Mouse (Mus musculus) fibroblast of lung, adult 2 months (primary cell): Measurements from ENCODE around the gene Hacd2.
A peak's percentile ranks its signal among the peaks of the same experiment; 100 is the strongest.

Experiments
- DNase-seq: peaks from one replicate; pipeline ENCODE4 v3.0.0-alpha.2; 2011; ENCODE audit warnings: low read depth

Hacd2 gene

DNA sequence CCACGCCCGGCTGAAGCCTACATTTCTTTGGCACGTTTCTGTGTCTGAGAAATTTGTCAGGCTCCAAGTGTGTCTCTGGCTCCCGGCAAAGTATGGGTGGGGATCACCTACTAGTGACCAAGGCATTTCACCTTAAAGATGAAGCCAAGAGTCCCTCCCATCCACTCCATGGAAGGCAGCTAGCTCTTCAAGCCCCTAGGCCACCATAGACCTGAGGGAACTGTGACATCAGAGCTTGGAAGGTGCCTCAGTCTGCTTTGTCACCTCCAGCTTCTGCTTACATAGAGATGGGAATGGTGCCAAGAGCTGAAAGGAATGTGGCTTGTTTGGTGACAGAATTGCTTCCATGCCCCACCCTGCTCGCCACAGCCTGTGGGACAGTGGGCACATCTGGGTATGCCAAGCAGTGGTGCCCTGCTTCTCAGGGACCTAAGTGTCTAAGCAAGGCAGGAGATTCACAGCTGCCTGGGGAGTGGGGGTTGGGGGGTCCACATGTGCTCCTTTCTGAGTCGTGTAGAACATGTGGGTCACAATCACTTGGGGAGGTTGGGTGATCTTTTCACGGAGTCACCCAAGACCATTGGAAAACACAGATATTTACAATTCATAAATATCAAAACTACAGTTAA is 94.2 kb downstream of the Hacd2 start:
- DNase-seq = no peak

DNA sequence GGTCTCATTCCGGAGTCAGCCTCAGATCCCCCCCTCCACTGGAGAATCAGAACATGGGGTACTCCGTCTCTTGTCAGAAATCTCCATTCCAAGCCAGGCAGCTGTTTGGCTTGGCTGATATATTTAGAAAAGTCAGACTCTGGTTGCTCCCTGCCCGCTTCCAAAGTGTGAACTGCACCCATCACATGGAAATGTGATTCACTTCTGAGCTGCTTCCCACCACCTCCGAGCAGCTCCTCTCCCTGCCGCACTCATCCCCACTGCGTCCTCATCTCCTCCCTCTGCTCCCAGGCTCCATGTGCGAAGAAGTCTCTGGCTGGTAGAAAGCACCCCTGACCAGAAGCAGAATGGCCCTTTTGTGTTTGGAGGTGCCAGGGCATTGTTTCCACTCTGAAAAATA is 95.2 kb downstream of the Hacd2 start:
- DNase-seq = peak; percentile 25

DNA sequence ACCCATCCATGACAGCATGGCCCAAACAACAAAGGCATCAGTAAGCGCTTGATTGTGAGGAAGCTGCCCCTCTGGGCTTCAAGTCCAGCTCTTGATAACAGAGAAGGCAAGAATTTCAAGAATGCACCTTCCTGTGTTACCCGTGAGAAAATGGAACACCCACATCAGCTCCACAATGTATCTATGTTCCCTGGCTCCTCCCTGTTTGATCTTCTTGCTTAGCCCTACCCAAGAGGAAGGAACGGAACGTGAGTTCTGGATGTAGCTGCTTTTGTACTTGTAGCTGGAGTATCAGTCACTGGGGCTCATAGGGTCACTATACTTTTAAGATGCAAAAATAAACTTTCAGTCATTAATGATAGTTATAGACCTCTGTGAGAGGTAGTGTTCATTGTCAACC is 98.4 kb downstream of the Hacd2 start:
- DNase-seq = no peak

DNA sequence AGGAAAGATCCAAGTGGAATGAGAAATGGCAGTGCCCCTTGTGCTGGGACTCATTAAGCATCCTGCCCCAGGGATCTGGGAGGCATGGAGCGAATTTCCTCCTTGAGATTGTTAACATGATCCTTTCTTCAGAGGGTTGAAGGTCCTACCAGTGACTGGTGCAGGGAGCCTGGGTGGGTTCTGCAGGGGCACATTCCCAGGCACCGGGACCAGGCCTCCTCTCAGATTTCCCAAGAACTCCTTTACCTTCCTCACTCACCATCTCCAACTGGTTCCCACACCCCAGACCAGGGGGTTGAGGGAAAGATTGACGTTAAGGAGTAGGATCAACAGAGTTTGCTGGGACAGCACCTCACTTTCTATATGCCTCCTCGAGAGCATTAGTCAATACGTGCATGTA is 105.0 kb downstream of the Hacd2 start:
- no peak for DNase-seq

DNA sequence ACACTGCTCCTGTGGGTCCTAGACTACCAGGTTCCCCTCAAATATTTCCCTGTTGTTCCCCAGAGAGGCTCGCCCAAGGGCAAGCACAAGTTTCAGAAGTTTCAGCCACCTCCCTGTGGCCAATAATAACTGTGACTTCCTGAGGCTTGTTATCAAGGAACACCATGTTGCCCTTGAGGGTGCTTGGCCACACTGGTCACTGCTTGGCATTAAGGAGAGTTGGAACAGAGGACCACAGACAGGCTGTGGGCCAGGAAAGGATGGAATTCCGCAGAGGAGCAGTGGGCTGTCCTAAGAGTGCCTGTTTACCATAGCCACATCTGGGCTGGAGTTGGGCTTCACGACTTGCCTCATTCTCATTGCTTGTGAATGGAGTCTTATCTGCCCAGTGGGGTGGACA is 107.9 kb downstream of the Hacd2 start:
- no peak for DNase-seq

DNA sequence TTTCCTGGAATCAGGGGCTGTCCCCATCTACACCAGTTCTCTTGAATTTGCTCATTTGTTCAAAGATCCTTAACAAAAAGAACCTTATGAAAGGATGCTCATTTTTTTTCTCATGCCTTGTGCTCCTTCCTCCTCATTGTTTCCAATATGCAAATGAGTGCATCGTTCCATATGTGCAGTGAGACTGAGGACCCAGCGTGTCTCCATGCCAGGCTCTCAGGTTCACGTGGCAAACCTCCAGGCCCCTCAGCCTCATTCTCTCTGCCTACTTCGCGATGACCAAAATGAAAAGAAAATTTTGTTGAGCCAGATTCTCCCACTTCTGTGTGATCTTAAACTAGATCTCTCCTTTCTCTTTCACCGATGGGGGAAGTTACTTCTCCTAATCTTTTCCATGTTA is 117.2 kb downstream of the Hacd2 start:
- DNase-seq = no peak

DNA sequence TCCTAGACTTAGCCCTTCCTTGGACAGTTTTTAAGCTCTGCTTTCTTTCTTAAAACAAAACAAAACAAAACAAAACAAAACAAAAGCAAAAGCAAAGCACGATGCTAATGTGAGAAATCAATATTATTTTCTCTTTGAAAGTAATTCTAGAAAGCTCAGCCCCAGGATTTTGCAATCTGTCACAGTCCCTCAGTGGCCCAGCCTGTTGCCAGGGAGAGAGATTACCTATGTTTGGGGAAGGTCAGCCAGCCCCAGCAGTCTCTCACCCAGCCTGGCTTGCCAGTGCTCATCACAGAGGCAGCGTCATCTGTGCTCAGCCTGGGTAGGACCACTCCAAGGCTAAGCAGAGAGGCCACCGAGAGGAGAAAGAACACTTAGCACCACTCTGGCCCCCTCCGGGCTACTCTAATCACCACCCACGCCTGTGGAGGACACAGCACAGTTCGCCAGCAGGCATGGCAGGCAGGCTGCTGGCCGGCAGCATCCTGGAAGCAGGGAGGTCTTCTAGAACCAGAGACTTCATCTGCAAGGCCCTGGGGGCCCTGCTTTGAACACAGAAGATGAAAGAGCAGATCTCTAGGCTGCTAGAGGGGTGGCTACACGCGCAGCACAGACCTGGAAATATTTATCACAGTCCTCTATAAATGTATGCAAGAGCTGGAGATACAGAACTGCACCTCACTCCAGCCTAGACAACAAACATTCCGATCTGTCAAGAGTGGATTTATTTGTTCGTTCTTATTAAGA is 117.8 kb downstream of the Hacd2 start:
- no peak for DNase-seq

DNA sequence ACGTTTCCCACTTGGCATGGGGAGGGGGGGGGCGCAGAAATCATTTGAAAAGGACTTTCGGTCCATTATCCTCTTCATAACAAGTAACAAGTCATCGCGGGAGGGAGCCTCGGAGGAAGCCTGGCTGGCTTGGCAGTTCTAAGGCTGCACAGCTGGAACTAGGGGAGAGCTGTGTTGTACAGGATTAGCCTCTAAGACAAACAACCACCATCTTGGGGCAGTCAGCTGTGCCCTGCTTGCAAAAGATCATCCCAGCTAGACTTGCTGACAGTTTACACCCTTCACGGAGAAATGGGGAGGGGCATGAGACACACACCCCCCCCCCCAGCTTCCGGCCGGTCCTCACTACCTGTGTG is 118.4 kb downstream of the Hacd2 start:
- DNase-seq = no peak

DNA sequence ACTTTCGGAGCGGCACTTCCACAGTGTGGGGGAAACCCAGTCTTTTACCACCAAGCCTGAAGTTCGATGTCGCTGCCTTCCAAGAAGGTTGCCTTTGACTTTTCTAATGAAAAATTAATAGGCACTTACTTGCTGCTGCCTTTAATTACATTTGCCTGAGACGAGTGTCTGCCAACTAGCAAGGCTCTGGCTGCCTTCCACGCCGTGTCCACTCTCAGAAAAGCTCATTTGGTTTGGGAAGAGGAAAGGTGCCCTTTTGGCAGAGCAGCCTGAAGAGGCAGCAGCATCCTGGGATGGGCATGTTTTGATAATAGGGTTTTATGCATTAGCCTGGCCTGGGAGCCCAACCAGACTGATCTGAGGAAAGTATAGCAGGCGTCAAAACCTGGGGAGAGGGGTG is 119.6 kb downstream of the Hacd2 start:
- DNase-seq = no peak

DNA sequence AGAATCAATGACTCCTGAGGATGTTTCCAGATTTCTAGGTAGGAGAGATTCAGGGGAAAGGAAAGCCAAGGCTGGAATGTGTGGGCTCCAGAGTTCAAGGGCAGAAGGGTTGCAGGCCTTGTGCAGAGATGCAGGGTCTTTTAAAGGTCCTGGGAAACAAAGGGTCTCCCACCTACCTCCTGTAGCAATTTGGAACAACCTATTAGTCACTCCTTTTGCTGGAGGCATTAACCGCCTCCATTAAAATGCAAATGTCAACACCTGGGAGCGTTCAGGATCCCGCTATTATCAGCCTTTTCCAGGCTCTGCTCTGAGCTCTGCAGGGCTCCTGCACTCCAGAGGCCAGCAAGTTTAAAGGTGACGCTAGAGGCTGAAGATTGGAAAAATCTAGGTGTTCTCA is 123.9 kb downstream of the Hacd2 start:
- no peak for DNase-seq

DNA sequence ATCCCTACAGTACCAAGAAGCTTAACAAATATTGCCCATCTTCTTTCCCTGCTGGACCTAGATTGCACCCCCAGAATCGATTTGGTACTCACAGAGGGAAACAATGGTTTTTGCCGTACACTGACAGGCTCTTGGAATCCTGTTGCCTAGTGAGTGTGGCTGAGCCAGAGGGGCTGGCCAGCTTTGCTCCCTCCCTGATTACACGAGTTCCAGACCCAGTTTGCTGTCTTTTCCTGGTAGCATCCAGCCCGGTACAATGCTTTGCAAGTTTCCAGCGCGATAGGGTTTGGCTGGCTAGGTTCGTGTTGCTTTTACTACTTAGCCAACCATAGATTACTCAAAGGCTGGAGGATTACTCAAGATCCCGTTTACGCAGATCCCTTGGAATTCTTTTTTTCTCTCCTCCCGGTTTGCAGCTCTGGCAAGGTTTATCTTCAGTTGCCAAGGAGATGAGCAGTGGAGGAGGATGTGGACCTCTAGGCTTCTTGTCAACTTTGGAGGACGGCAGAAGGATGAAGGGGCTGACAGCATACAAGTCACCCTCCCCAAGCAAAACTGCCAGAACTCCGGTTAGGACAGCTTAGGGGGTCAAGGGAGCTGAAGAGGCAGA is 131.0 kb downstream of the Hacd2 start:
- peak; percentile 9 for DNase-seq

DNA sequence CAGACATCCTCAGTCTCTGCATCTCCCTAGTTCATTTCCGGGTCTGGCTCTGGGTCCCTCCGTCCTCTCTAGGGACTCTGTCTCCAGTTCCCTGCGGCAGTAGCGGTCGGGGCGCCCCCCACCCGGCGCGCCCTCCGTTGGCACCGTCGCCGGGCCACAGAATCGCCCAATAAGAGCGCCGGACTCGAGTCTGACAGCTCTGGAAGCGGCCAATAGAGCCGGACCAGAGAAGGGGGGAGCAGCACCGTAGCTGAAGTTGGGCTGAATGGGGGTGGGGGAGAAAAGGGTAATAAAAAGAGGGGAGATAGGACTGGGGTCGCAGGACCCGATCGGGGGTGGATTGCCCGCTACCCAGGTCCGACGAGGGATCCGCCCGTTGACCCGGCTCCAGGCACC is 132.0 kb downstream of the Hacd2 start:
- DNase-seq = no peak

DNA sequence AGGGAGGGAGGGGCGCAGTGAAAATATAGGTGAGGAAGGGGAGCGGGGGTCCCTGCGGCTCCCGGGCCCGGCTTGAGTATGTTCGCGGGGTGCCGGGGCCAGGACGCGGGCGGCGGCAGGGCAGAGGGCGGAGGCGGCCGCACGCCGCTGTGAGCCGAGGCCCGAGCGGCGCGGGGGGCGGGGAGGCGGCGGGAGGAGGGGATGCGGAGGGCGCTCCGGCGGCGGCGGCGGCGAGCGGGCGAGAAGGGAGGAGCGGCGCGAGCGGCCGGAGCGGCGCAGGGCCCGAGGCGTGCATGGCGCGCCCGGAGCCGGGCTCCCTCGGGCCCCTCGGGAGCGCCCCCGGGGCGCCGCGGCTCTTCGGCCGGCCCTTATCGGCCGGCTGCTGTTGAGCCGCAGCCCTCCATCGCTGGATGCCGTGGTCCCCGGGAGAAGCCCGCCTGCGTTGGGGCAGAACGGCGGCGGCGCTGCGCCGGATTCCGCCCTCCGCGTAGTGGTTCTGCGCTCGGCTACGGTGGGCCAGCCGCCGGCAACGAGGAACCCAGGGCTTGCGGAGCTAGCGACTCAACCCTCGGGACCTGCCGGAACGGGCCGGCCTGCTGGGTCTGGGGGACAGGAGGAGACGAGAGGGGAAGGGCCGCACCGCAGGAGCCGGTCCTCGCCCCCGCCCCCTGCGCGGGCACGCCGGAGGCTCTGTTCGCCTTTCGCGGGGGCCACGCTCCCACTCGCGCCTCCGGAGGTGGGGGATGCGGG is 132.6 kb downstream of the Hacd2 start, which contains the start of gene Adcy5:
Gene Adcy5, plus strand, starts transcription at position 237 of the 750 bp plus-strand sequence.
- DNase-seq = no peak

DNA sequence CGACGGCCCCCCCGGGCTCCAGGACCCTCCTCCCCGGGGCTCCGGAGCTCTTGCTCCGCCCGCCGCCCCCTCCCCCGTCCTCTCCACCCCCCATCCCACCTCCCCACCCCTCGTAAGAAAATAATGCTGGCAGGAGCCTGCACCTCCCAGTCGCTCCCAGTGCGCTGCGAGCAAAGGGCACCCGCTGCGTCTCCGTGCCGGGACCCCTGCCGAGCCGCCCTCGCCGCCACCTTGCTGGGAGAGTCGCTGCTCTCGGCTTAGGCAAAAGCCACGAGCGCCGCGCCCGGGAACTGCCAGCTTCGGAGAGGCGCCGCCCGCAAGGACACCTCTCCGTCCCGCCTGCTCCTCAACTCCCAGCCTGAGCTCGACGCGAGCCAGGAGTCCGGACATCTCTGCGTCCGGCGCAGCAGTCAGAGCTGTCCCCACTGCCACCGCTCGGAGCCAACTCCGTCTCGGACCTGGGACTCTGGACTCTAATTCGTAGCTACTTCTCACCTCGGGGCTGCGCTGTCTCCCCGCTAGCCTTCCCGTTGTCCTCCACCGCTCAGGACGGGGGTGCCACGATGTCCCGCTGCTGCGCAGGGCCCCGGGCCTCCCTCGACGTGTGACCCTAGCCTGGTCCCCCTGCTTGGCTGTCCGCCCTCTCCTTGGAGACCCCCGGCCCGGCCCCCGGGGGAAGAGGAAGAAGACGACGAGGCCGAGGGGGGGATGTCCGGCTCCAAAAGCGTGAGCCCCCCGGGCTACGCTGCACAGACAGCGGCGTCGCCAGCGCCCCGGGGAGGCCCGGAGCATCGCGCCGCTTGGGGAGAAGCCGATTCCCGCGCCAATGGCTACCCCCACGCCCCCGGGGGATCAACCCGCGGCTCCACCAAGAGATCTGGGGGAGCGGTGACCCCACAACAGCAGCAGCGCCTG is 133.4 kb downstream of the Hacd2 start:
- no peak for DNase-seq

DNA sequence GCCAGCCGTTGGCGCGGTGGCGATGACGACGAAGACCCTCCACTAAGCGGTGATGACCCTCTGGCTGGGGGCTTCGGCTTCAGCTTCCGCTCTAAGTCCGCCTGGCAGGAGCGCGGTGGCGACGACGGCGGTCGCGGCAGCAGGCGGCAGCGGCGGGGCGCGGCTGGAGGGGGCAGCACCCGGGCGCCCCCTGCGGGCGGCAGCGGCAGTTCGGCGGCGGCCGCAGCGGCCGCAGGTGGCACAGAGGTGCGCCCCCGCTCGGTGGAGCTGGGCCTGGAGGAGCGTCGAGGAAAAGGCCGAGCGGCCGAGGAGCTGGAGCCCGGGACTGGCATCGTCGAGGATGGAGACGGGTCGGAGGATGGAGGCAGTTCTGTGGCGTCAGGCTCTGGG is 134.1 kb downstream of the Hacd2 start:
- DNase-seq = no peak

DNA sequence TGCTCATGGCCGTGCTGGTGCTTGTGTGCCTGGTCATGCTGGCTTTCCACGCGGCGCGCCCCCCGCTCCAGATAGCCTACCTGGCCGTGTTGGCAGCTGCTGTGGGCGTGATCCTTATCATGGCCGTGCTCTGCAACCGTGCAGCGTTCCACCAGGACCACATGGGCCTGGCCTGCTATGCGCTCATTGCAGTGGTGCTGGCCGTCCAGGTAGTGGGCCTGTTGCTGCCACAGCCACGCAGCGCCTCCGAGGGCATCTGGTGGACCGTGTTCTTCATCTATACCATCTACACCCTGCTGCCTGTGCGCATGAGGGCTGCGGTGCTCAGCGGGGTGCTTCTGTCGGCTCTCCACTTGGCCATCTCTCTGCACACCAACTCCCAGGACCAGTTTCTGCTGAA is 134.6 kb downstream of the Hacd2 start:
- DNase-seq = no peak
